Mouse (Mus musculus) granulocyte monocyte progenitor cell, adult 5-6 weeks (primary cell): Measurements from ENCODE around the gene Spr. TPM values are rescaled to one million over a fixed set of nuclear protein-coding genes. Genes with fewer than 3 reads are reported as not detected.
"Not testable (repeated sequence)": the region's sequence is repeated elsewhere in the genome, so short reads cannot be mapped to it uniquely, and the experiment has no call there.

Source experiments
- ATAC-seq: replicated peaks from 2 replicates; pipeline ENCODE4 v1.8.0; 2016; ENCODE audit warnings: mild to moderate bottlenecking, moderate TSS enrichment, inconsistent platforms; ENCODE audit not compliant: poor library complexity, severe bottlenecking
- total RNA-seq, 2 experiments: library from RNA; stranded (forward) in 1 of 2; stranded (reverse) in 1 of 2; fragments of 200-712, 200-1000 nt in 1 of 2; fragments of >200 nt in 1 of 2; fragmentation: Nextera tagmentation in 1 of 2; gene quantifications; 2 replicates each; pipeline ENCODE4 v1.2.3; 2014 to 2017

The Spr gene
- total RNA-seq, 2 experiments from 2014 or later = 17.7 to 23.9 TPM

DNA sequence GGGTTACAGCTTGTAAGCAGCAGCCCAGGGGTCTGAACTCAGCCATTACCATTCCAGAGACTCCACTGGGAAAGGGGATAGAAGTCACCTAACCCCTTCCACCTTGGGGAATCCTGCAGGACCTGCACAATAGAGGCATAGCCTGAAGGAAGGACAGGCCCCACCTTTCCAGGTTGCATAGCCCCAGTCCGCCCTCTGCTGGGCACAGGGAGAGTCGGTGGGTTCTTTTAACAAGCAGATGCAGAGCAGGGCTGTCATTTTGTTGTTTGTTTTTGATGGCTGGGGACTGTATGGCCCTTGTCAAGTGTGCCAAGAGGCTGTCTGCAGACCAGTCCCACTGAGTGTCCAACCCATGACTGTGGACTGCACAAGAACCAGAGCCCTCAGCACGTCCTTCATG is 4.8 kb downstream of the Spr start:
- not testable (repeated sequence) for ATAC-seq

DNA sequence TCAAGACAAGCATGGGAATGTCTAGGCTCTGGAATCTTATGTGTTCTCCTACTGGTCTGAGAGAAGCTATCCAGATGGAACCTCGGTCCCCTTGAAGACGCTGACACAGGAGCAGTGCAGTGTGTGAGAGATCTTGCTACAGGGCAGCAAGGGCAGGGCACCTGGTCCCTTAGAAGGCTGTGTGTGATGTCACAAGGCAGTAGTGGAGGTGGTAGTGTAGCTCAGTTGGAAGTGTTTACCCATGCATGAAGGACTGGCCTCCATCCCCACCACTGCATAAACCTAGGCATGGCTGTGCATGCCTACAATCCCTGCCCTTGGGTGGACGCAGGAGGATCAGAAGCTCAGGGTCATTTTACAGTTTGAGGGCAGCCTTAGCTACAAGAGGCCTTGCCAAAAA is 5.3 kb downstream of the Spr start:
- ATAC-seq = not testable (repeated sequence)

DNA sequence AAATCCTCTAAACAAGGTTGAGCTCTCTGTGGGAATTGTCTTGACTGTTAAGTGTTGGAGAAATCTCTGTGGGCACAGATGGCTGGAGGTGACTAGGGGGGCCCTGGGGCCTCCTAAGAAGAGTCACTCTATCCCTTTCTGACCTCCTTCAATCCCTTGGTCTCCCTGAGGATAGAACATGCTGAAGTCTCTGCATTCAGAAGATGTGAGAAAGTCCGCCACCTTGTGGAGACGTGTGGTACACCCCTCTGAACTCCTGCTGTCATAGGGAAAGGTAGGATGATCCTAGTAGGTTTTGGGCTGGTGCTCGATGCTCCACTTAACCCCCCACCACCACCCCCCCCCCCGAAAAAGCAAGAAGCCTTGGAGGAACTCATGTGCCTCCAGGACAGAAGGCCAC is 5.9 kb downstream of the Spr start:
- ATAC-seq = peak; percentile 76

DNA sequence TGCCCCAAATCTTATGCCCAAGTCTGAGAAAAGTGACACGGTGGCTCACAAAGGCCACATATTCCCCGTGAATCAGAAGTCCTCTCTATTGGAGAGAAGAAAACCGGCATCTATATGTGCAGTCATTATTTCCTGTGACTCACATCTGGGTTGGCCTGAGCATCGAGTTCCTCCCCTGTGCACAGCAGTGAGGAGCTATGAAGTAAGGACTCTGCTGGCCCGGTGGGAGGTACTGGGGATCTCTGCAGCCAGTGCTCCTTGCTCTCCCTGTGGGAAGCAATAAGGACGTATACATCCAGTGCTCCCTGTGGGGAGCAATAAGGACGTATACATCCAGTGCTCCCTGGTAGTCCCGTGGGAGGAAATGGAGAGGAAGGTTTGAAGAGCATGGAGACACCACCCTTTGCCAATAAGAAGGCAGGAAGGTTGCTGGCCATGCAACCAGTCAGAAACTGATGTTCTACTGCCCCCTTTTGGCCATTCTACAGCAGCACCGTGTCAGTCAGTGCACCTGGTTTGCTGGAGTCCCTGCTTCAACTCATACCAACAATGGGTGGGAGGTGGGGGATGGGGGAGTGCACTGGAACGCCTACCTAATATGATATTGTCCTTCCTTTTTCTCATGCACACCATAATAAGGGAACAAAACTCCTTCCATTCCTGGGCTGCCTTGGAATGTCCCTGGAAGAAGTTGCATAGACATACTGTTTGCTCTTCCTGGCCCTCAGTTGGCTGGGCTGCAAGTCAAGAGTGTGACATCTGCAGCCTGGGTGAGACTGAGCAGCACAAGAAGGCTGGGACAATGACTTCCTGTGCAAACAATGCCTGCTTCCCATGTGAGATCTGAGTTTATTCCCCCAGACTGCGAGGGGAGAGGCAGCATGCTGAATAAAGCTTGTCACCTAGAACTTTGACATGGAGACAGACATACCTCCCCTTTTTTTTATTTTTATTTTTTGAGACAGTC is 19.7 kb downstream of the Spr start:
- peak; percentile 83 for ATAC-seq

DNA sequence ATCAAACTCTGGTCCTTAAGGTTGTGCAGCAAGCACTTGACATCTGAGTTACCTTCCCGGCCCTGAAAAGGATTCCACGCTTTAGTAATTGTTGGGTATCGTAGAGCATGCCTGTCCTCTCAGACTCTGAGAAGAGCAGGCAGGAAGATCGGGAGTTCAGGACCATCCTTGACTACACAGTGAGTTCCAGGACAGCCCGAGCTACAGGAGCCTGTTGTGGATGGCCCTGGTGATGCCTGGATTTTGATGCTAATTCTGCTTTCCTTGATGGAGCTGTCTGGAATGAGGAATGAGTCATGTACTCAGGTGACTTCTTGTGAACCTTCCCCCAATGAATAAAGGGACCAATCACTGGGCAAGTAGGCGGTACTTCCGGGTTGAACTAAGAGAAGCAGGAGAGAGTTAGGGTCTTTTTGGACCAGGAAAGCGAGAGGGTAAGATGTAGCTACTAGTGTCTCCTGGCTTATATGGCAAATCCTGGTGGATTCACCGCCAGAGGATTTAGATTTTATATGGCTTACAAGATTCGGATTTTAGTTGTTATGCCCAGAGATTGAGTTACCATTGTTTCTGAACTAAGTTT is 32.4 kb downstream of the Spr start:
- no peak for ATAC-seq

DNA sequence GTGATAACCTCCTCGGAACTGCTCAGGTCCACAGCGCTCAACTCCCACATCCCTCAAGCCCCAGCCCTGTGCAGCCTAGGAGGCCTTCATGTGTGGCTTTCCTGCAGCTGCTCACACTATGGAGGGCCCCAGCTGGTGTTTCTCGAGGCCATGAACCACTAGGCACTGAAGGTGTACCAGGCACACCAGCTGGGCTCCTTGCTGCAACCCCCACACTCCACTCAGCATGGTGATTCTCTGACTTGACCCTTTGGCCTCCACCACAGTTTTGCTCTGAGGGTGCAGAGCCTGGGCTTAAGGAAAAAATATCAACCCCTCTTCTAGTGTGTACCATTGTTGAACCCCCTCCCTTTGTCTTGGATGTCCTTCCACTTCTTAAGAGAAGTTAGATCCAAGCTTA is 34.2 kb downstream of the Spr start:
- ATAC-seq = no peak

DNA sequence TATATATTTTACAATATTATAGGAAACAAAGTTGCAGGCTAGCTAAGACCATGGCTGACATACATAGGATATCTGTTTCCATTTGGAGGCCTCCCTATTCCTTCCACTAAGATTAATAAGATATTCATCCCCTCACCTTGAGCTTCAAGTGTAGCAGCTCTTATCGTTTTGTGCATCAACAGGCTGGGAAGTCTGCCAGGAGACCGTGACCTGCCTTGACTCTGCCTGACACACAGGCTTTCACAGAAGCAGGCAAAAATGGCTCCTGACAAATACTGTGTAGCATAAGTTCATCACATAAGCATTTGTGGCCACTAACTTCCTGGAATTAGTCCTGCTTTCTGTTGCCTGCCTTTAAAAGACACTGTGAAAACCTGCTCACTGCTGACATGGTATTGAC is 41.1 kb downstream of the Spr start:
- no peak for ATAC-seq

DNA sequence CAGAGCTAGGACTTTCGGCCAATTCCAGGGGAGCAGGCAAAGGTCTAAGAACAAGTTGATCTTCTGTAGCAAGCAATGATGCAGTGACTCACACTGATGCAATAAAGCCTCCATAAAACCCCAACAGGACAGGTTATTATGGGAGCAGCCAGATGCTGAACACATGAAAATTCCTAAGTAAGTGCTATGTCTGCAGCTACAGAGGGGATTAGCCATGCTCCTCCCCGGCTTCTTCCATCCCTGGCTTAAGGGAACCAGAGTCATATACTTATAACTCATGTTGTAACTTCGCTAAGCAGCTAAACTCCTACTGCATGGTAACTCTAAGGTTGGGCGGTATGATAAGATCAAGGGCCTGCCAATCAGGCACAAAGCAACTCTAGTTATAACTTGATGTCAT is 50.1 kb downstream of the Spr start:
- ATAC-seq = no peak

DNA sequence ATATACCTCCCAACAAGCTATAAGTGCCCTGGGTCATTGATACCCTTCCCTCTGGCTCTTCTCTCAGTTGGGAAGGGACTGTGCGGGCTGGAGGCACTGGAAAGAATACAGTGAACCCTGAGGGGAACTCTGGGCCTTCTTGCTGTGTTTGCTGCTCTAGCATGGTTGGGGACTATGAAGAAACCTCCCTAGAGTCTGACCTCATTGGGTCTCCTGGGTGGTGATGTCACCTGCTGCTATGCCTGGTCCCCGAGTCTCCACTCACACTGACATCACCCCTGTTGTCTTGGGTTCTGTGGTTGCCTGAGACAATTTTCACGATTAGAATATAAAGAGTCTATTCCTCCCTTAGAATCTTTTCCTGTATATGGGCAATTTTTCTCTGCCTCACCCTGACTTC is 50.9 kb downstream of the Spr start:
- no peak for ATAC-seq

Other genes starting within 250 kb of the Spr start
- 9.5 and 15.9 TPM in 2 replicates for gene Exoc6b, start 68.3 kb downstream of the Spr start, total RNA-seq (2014; fragmentation: Nextera tagmentation)
- 8.0 and 9.8 TPM in 2 replicates for gene Exoc6b, start 68.3 kb downstream of the Spr start, total RNA-seq (2017)
- not detected in 2 replicates for gene Emx1, start 49.7 kb upstream of the Spr start, total RNA-seq (2014; fragmentation: Nextera tagmentation)
- gene Emx1, start 49.7 kb upstream of the Spr start, total RNA-seq (2017) = not detected in 2 replicates
- 0.92 and 2.1 TPM in 2 replicates for gene Sfxn5, start 195.7 kb upstream of the Spr start, total RNA-seq (2014; fragmentation: Nextera tagmentation)
- gene Sfxn5, start 195.7 kb upstream of the Spr start, total RNA-seq (2017) = 0.93 and 2.0 TPM in 2 replicates
- gene Rab11fip5, start 236.9 kb upstream of the Spr start, total RNA-seq (2014; fragmentation: Nextera tagmentation) = 5.4 TPM in 2 replicates
- gene Rab11fip5, start 236.9 kb upstream of the Spr start, total RNA-seq (2017) = 3.2 and 3.6 TPM in 2 replicates